Mouse (Mus musculus) thymus, postnatal 25 days (tissue): Measurements from ENCODE around the gene Hsf2bp.

Source experiments
- DNase-seq: peaks from one replicate; pipeline ENCODE4 v3.0.0; 2022

The Hsf2bp gene

DNA sequence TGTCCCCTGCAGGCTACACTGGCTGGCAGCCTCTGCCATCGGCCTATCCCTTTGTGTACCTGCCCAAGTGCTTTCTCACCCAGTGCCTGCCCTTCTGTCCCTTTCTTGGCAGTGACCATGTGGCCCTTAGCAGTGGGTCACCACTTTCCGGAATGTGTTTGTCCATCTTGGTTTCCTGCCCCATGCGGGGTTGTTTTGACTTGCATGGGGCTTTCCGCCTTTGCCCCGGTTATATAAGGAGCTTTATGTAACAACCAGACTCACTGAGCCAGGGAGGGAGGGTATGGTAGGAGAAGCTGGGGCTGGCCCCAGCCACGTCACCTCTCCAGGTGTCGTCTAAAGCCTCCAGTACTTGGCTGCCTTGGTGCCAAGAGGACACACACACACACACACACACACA is 132.1 kb downstream of the Hsf2bp start:
- DNase-seq = no peak

DNA sequence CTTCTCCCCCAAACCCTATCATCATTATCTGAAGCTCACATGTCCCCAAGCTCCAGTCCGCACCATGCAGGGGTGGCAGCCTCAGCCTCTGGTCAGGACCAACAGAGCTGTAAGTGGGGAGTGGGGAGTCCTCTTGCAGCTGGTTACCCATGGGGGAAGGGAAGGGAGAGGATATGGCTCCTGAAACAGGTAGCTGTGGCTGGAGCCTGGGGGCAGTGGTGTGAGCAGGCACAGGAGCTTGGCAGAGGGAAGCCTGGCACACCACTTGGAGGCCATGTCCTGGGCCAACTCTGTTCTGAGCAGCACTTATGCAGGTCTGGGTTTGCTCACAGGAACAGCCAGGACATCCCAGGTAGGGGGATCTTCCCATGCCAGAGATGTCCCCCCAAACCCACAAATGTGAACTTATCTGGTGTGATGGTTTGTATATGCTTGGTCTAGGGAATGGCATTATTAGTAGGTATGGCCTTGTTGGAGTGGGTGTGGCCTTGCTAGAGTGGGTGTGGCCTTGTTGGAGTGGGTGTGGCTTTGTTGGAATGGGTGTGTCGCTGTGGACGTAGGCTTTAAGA is 133.4 kb downstream of the Hsf2bp start:
- DNase-seq = no peak

DNA sequence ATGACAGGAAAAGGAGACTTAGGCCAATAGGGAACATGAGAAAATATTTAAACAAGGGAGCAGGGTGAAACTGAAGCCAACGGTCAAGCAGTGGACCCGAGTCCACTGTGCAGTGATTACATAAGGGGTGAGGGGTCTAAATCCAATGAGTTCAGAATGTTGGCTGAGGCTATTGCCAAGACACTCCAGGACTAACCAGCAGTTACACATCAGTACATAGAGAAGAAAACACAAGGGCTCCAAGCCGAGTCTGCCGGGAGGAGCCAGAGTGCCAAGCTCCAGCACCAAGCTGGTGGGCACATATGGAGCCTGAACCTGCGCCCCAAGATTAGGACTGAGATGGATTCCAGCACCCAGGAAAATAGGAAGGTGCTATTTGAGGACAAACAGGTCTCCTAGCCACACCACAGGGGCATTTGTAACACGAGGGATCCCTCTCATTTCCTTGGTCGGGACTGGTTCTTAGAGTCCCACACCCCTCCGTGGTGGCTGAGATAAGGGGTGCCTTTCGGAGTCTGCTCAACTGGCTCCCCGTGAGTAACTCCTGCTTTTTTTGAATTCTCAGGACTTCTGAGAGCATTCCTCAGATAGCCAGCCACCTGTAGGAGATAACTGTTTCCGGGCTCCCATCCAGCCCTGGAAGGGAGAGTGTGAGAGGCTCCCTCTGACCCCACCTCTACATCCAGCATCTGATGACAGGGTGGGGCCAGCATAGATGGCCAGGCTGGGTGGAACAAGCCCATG is 134.5 kb downstream of the Hsf2bp start:
- DNase-seq = no peak

DNA sequence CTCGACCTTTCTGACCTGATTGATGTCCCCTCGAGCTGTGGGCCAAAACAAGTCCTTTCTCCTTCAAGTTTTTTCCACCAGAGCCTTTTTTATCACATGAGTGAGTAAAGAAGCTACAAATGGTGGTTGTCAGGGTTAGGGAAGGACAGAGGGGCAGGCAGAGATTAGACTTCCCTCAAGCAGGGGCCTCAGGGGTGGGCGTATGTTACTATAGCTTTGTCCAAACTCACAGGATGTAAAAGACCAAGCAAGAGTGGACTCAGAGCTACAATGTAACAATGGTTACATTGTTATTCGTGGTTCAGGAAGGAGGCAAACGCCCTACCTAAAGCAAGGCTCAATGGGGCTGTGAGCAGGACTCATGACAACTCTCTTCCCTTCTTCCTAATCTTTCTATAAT is 137.2 kb downstream of the Hsf2bp start:
- no peak for DNase-seq

DNA sequence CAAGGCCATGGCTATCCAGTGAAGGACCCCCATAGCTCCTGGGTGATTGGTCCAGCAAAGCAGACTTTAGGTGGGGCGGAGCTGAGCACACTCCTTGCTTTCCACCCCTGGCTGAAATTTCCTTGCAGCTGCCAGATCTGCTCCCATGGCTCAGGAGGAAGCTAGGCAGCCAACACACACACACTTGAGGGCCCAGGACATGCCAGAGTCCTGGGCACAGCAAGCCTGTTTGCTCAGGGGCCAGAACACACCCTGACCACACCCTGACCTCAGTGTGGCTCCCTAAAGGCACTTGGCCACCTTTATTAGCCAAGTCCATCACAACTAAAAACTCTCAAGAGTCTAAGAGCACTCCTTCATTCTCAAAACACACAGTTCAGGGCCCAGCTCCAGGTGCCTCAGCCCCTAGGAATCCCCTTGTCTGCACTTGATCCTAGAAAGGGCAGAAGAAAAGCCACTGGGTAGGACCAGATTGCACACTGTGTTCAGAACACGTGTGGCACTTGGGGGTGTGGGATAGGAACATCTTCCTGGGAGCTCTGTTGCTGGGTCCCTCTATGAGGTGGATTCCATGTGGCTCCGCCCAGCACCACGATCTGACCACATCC is 138.9 kb downstream of the Hsf2bp start:
- DNase-seq = no peak

DNA sequence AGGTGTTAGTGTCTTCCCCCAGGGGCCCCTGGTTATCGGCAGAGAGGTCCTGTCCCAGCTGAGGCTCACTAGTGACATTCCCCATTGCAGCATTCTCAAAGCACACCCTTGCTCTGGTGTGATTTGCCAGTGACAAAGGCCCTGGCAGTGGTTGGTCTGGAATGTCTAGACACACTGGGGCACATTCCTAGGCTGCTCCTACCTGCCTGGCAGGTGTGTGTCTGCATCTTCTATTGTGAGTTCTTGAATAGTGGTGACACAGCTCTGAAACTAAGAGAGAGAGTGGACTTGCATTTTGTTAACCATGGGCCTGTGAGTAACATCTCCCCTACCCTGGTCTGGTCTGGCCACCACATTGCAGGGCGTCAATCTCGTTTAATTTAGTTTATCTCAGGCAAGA is 139.4 kb downstream of the Hsf2bp start:
- no peak for DNase-seq

DNA sequence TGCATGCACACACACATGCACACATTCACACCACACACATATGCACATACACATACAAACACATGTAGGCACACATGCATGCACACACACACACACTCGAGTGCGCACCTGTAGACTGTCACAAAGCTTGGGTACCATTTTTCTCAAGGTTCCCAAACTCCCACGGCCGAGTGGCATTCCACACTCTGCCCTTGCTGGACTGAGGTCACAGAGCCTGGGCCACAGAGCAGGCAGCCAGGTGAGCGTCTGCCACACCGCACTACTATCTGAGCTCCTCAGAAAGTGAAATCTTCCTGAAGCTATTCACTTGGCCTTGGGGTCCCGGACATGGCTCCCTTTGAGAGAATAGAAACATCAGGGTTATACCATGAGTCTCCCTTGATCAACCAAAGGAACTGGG is 139.8 kb downstream of the Hsf2bp start:
- DNase-seq = no peak
